Mouse (Mus musculus) forebrain, embryonic 13.5 days (tissue): ENCODE data around the gene Med8. TPM values are rescaled to one million over a fixed set of nuclear protein-coding genes. Genes with fewer than 3 reads are reported as not detected.

Source experiments
- ATAC-seq: fragments of 200-750 bp; cut with Nextera tagmentation; 2 replicates; pipeline ENCODE4 v1.8.0; 2017
- H3K27ac ChIP-seq: fragments of 300-500 bp; sonication (generic); 2 replicates; pipeline ENCODE4 v1.5.1; 2015; ENCODE audit warnings: inconsistent platforms, mild to moderate bottlenecking, moderate library complexity
- H3K27me3 ChIP-seq: fragments of 300-500 bp; sonication (generic); 2 replicates; pipeline ENCODE4 v1.6.1; 2015; ENCODE audit warnings: mild to moderate bottlenecking, inconsistent platforms
- H3K36me3 ChIP-seq: fragments of 300-500 bp; sonication (generic); 2 replicates; pipeline ENCODE4 v1.6.1; 2015; ENCODE audit warnings: mild to moderate bottlenecking, inconsistent platforms; ENCODE audit not compliant: poor library complexity, severe bottlenecking
- H3K4me1 ChIP-seq: fragments of 300-500 bp; sonication (generic); 2 replicates; pipeline ENCODE4 v1.6.1; 2015; ENCODE audit warnings: inconsistent platforms
- H3K4me2 ChIP-seq: fragments of 300-500 bp; sonication (generic); 2 replicates; pipeline ENCODE4 v1.6.1; 2015; ENCODE audit warnings: inconsistent platforms, mild to moderate bottlenecking, moderate library complexity
- H3K4me3 ChIP-seq: fragments of 300-500 bp; sonication (generic); 2 replicates; pipeline ENCODE4 v1.5.1; 2015; ENCODE audit warnings: mild to moderate bottlenecking, inconsistent platforms
- H3K9ac ChIP-seq: fragments of 300-500 bp; sonication (generic); 2 replicates; pipeline ENCODE4 v1.6.1; 2015; ENCODE audit warnings: mild to moderate bottlenecking, inconsistent platforms
- H3K9me3 ChIP-seq: fragments of 300-500 bp; sonication (generic); replicated peaks from 2 replicates; pipeline ENCODE4 v1.6.1; 2016; ENCODE audit warnings: inconsistent platforms
- WGBS: fragments of 180-500 bp; shearing (Covaris S2); methylation state at CpG from one replicate; pipeline ENCODE4 v1.1.7; 2015; 5-methylcytosine and 5-hydroxymethylcytosine counted together
- polyA plus RNA-seq: library from polyadenylated mRNA; unstranded; fragments of >200 nt; fragmentation: Nextera tagmentation; extraction: Ambion mirVana; gene quantifications from 2 replicates; pipeline ENCODE4 v1.2.1, GENCODE M21; 2015

Gene Med8
- polyA plus RNA-seq, 1 experiment from 2014 or later: 143 TPM

GRCm38 (mm10) chr4:118387316-118387715 lies 21.8 kb upstream of the Med8 start:
- H3K9me3 ChIP-seq: no peaks in the 10 kb centered on the region
- no peak overlapping the region for H3K9ac ChIP-seq
- H3K27ac ChIP-seq: no peak overlapping the region
- no peak overlapping the region for H3K4me2 ChIP-seq
- ATAC-seq: no peak
- H3K4me1 ChIP-seq: no peaks in the 10 kb centered on the region
- no peak overlapping the region for H3K4me3 ChIP-seq
- H3K36me3 ChIP-seq: peaks cover 100% of the 10 kb centered on the region
- 93% methylated on average over 8 of the region's 8 CpGs for WGBS
- H3K27me3 ChIP-seq: no peaks in the 10 kb centered on the region

GRCm38 (mm10) chr4:118390146-118390545 lies 19.0 kb upstream of the Med8 start:
- Histone ChIP-seq H3K36me3 (peaks cover 100% of the 10 kb centered on the region), H3K9ac (no peak overlapping the region), H3K4me3 (no peak overlapping the region), H3K27ac (no peak overlapping the region), H3K4me1 (no peaks in the 10 kb centered on the region), H3K27me3 (no peaks in the 10 kb centered on the region), H3K4me2 (no peak overlapping the region), H3K9me3 (no peaks in the 10 kb centered on the region)
- WGBS: 92% methylated on average over 11 of the region's 11 CpGs
- no peak for ATAC-seq

GRCm38 (mm10) chr4:118394505-118394904 lies 14.6 kb upstream of the Med8 start:
- no peak for ATAC-seq
- H3K27ac ChIP-seq: no peak overlapping the region
- H3K9ac ChIP-seq: no peak overlapping the region
- H3K27me3 ChIP-seq: no peaks in the 10 kb centered on the region
- peaks cover 100% of the 10 kb centered on the region for H3K36me3 ChIP-seq
- no peaks in the 10 kb centered on the region for H3K9me3 ChIP-seq
- no peak overlapping the region for H3K4me2 ChIP-seq
- no peaks in the 10 kb centered on the region for H3K4me1 ChIP-seq
- H3K4me3 ChIP-seq: no peak overlapping the region
- 93% methylated on average over 6 of the region's 6 CpGs for WGBS

GRCm38 (mm10) chr4:118395289-118395688 lies 13.8 kb upstream of the Med8 start:
- peaks cover 100% of the 10 kb centered on the region for H3K36me3 ChIP-seq
- ATAC-seq: no peak
- H3K9me3 ChIP-seq: no peaks in the 10 kb centered on the region

GRCm38 (mm10) chr4:118396433-118396832 lies 12.7 kb upstream of the Med8 start:
- Histone ChIP-seq H3K9ac (no peak overlapping the region), H3K4me3 (no peak overlapping the region), H3K27me3 (no peaks in the 10 kb centered on the region), H3K36me3 (peaks cover 100% of the 10 kb centered on the region), H3K4me2 (no peak overlapping the region), H3K27ac (no peak overlapping the region), H3K9me3 (no peaks in the 10 kb centered on the region), H3K4me1 (no peaks in the 10 kb centered on the region)
- WGBS: 85% methylated on average over 3 of the region's 3 CpGs
- no peak for ATAC-seq

More at GRCm38 (mm10) chr4:118395289-118395688, 13.8 kb upstream of the Med8 start:
- WGBS: 92% methylated on average over 4 of the region's 4 CpGs
- Histone ChIP-seq H3K27me3 (no peaks in the 10 kb centered on the region), H3K4me3 (no peak overlapping the region), H3K4me1 (no peaks in the 10 kb centered on the region), H3K27ac (no peak overlapping the region), H3K4me2 (no peak overlapping the region), H3K9ac (no peak overlapping the region)

- 93% methylated on average over 6 of the region's 6 CpGs for WGBS
- no peak overlapping the region for H3K9ac ChIP-seq
- H3K27ac ChIP-seq: no peak overlapping the region
- H3K4me2 ChIP-seq: no peak overlapping the region
- no peaks in the 10 kb centered on the region for H3K27me3 ChIP-seq
- no peaks in the 10 kb centered on the region for H3K4me1 ChIP-seq
- ATAC-seq: no peak
- H3K9me3 ChIP-seq: no peaks in the 10 kb centered on the region
- no peak overlapping the region for H3K4me3 ChIP-seq
- H3K36me3 ChIP-seq: peaks cover 100% of the 10 kb centered on the region
Measured at GRCm38 (mm10) chr4:118398400-118398799, 10.7 kb upstream of the Med8 start.

- Histone ChIP-seq H3K36me3 (peaks cover 84% of the 10 kb centered on the region), H3K4me2 (no peak overlapping the region), H3K4me1 (no peaks in the 10 kb centered on the region), H3K27ac (no peak overlapping the region), H3K27me3 (no peaks in the 10 kb centered on the region), H3K4me3 (no peak overlapping the region), H3K9ac (no peak overlapping the region), H3K9me3 (no peaks in the 10 kb centered on the region)
- WGBS: 91% methylated on average over 3 of the region's 3 CpGs
- no peak for ATAC-seq
Measured at GRCm38 (mm10) chr4:118401421-118401820, 7.7 kb upstream of the Med8 start.

- H3K4me1 ChIP-seq: no peaks in the 10 kb centered on the region
- ATAC-seq: no peak
- WGBS: 96% methylated on average over 5 of the region's 5 CpGs
- H3K4me3 ChIP-seq: no peak overlapping the region
- no peaks in the 10 kb centered on the region for H3K9me3 ChIP-seq
- H3K27ac ChIP-seq: no peak overlapping the region
- H3K9ac ChIP-seq: no peak overlapping the region
- H3K27me3 ChIP-seq: no peaks in the 10 kb centered on the region
- peaks cover 79% of the 10 kb centered on the region for H3K36me3 ChIP-seq
- H3K4me2 ChIP-seq: no peak overlapping the region
Measured at GRCm38 (mm10) chr4:118401918-118402317, 7.2 kb upstream of the Med8 start.

- no peak overlapping the region for H3K27ac ChIP-seq
- H3K9ac ChIP-seq: no peak overlapping the region
- H3K4me2 ChIP-seq: no peak overlapping the region
- H3K36me3 ChIP-seq: peaks cover 72% of the 10 kb centered on the region
- H3K4me3 ChIP-seq: no peak overlapping the region
- WGBS: 94% methylated on average over 12 of the region's 12 CpGs
- ATAC-seq: no peak
- H3K9me3 ChIP-seq: no peaks in the 10 kb centered on the region
- H3K27me3 ChIP-seq: no peaks in the 10 kb centered on the region
- no peaks in the 10 kb centered on the region for H3K4me1 ChIP-seq
Measured at GRCm38 (mm10) chr4:118402701-118403100, 6.4 kb upstream of the Med8 start.

- Histone ChIP-seq H3K4me3 (no peak overlapping the region), H3K36me3 (peaks cover 48% of the 10 kb centered on the region), H3K4me1 (peaks cover 19% of the 10 kb centered on the region), H3K27ac (no peak overlapping the region), H3K4me2 (no peak overlapping the region), H3K27me3 (no peaks in the 10 kb centered on the region), H3K9me3 (no peaks in the 10 kb centered on the region), H3K9ac (no peak overlapping the region)
- 93% methylated on average over 5 of the region's 5 CpGs for WGBS
- no peak for ATAC-seq
Measured at GRCm38 (mm10) chr4:118410871-118411270, 1.7 kb downstream of the Med8 start.

GRCm38 (mm10) chr4:118413553-118413952 lies 4.4 kb downstream of the Med8 start:
- no peak overlapping the region for H3K4me3 ChIP-seq
- H3K4me2 ChIP-seq: no peak overlapping the region
- peaks cover 11% of the 10 kb centered on the region for H3K4me1 ChIP-seq
- no peak for ATAC-seq
- H3K27me3 ChIP-seq: no peaks in the 10 kb centered on the region
- 97% methylated on average over 5 of the region's 5 CpGs for WGBS
- H3K9ac ChIP-seq: no peak overlapping the region
- no peaks in the 10 kb centered on the region for H3K9me3 ChIP-seq
- H3K36me3 ChIP-seq: peaks cover 74% of the 10 kb centered on the region
- no peak overlapping the region for H3K27ac ChIP-seq

- Histone ChIP-seq H3K9me3 (no peaks in the 10 kb centered on the region), H3K9ac (no peak overlapping the region), H3K4me3 (no peak overlapping the region), H3K27ac (no peak overlapping the region), H3K36me3 (peaks cover 95% of the 10 kb centered on the region), H3K27me3 (no peaks in the 10 kb centered on the region), H3K4me1 (no peaks in the 10 kb centered on the region), H3K4me2 (no peak overlapping the region)
- ATAC-seq: no peak
- WGBS: 85% methylated on average over 2 of the region's 2 CpGs
Measured at GRCm38 (mm10) chr4:118415779-118416178, 6.6 kb downstream of the Med8 start.

- H3K4me3 ChIP-seq: no peak overlapping the region
- no peak for ATAC-seq
- no peak overlapping the region for H3K4me2 ChIP-seq
- 95% methylated on average over 5 of the region's 5 CpGs for WGBS
- no peak overlapping the region for H3K27ac ChIP-seq
- no peaks in the 10 kb centered on the region for H3K4me1 ChIP-seq
- H3K9ac ChIP-seq: no peak overlapping the region
- no peaks in the 10 kb centered on the region for H3K9me3 ChIP-seq
- H3K36me3 ChIP-seq: peaks cover 97% of the 10 kb centered on the region
- no peaks in the 10 kb centered on the region for H3K27me3 ChIP-seq
Measured at GRCm38 (mm10) chr4:118416329-118416728, 7.2 kb downstream of the Med8 start.
